Mouse (Mus musculus) myocyte (in vitro differentiated cells): ENCODE measurements around the gene Slx4. TPM values are rescaled to one million over a fixed set of nuclear protein-coding genes. Genes with fewer than 3 reads are reported as not detected.

Experiments used
- H3K27me3 ChIP-seq: one replicate; pipeline ENCODE4 v1.6.1; 2011; ENCODE audit not compliant: control insufficient read depth, insufficient read depth, insufficient read length
- H3K36me3 ChIP-seq: one replicate; pipeline ENCODE4 v1.6.1; 2011; ENCODE audit not compliant: control insufficient read depth, insufficient read depth
- H3K4me2 ChIP-seq: one replicate; pipeline ENCODE4 v1.6.1; 2011; ENCODE audit warnings: low read depth, control low read depth
- H3K4me3 ChIP-seq: one replicate; pipeline ENCODE4 v1.5.1; 2011; ENCODE audit warnings: mild to moderate bottlenecking, control low read depth, moderate library complexity
- H3K79me2 ChIP-seq: one replicate; pipeline ENCODE4 v1.6.1; 2011; ENCODE audit not compliant: control insufficient read depth, insufficient read depth
- H3ac ChIP-seq: one replicate; pipeline ENCODE4 v1.6.1; 2011; ENCODE audit not compliant: control insufficient read depth, insufficient read length
- CEBPB ChIP-seq: IDR thresholded peaks from 2 replicates; pipeline ENCODE4 v1.6.1; 2011; ENCODE audit warnings: mild to moderate bottlenecking, moderate library complexity; ENCODE audit not compliant: poor library complexity, insufficient read depth, severe bottlenecking
- E2F4 ChIP-seq: IDR thresholded peaks from one replicate; pipeline ENCODE4 v1.6.1; 2011; ENCODE audit warnings: mild to moderate bottlenecking, control low read depth, moderate library complexity; ENCODE audit not compliant: insufficient read depth
- MAX ChIP-seq: IDR thresholded peaks from one replicate; pipeline ENCODE4 v1.6.1; 2011; ENCODE audit warnings: low read depth, mild to moderate bottlenecking, control low read depth
- MYOD1 ChIP-seq, 3 experiments: IDR thresholded peaks; one replicate each; pipeline ENCODE4 v1.6.1; 2011; ENCODE audit warnings: control low read depth in 2 of 3, low read depth in 2 of 3, mild to moderate bottlenecking in 2 of 3, moderate library complexity in 1 of 3; ENCODE audit not compliant: insufficient read length in 2 of 3, control insufficient read depth in 1 of 3
- MYOG ChIP-seq, 3 experiments: IDR thresholded peaks; one replicate each; pipeline ENCODE4 v1.6.1; 2011; ENCODE audit warnings: control low read depth in 2 of 3, low read depth in 2 of 3, mild to moderate bottlenecking in 2 of 3; ENCODE audit not compliant: insufficient read length in 2 of 3, control insufficient read depth in 1 of 3, insufficient read depth in 1 of 3
- POLR2A ChIP-seq: IDR thresholded peaks from one replicate; pipeline ENCODE4 v1.6.1; 2011; ENCODE audit warnings: low read depth, mild to moderate bottlenecking, control low read depth, moderate library complexity; ENCODE audit not compliant: insufficient read length
- POLR2AphosphoS2 ChIP-seq: IDR thresholded peaks from one replicate; pipeline ENCODE4 v1.6.1; 2011; ENCODE audit warnings: low read depth, control low read depth; ENCODE audit not compliant: insufficient read length
- REST ChIP-seq: IDR thresholded peaks from one replicate; pipeline ENCODE4 v1.6.1; 2011; ENCODE audit warnings: mild to moderate bottlenecking, control low read depth, moderate library complexity; ENCODE audit not compliant: insufficient read depth, insufficient read length
- SRF ChIP-seq: IDR thresholded peaks from one replicate; pipeline ENCODE4 v1.6.1; 2011; ENCODE audit warnings: low read depth; ENCODE audit not compliant: control insufficient read depth, insufficient read length
- TCF12 ChIP-seq: IDR thresholded peaks from one replicate; pipeline ENCODE4 v1.6.1; 2011; ENCODE audit warnings: mild to moderate bottlenecking, control low read depth; ENCODE audit not compliant: poor library complexity, insufficient read depth, severe bottlenecking
- TCF3 ChIP-seq: IDR thresholded peaks from one replicate; pipeline ENCODE4 v1.6.1; 2011; ENCODE audit warnings: low read depth, control low read depth; ENCODE audit not compliant: insufficient read length
- USF1 ChIP-seq: IDR thresholded peaks from one replicate; pipeline ENCODE4 v1.6.1; 2011; ENCODE audit warnings: low read depth, mild to moderate bottlenecking, control low read depth, moderate library complexity
- polyA plus RNA-seq: library from polyadenylated mRNA; unstranded; fragments of >200 nt; fragmentation: generic; extraction: Trizol; gene quantifications from one replicate; pipeline ENCODE4 v1.2.1, GENCODE M21; 2012; ENCODE audit warnings: missing spikeins

Slx4 gene
- polyA plus RNA-seq, 1 experiment, result 11.9 TPM

GRCm38 (mm10) chr16:4040206-4040605 is 36.6 kb upstream of the Slx4 start:
- no peak overlapping the region for H3K4me2 ChIP-seq
- peaks cover 23% of the 10 kb centered on the region for H3K36me3 ChIP-seq
- no peak overlapping the region for H3K4me3 ChIP-seq
- no peaks in the 10 kb centered on the region for H3K27me3 ChIP-seq
- TF ChIP-seq CEBPB, result no peak
- no peak for TF ChIP-seq E2F4
- no peak for TF ChIP-seq MYOD1 (IDR thresholded peaks at IDR 0.05; ENCODE audit: control insufficient read depth in 1 of 3, insufficient read length in 2 of 3, low read depth in 2 of 3)
- no peak for TF ChIP-seq REST
- TF ChIP-seq POLR2AphosphoS2, result no peak
- TF ChIP-seq POLR2A, result no peak
- TF ChIP-seq MAX, result no peak
- no peak for TF ChIP-seq MYOG (IDR thresholded peaks at IDR 0.05; ENCODE audit: control insufficient read depth in 1 of 3, insufficient read depth in 1 of 3, insufficient read length in 2 of 3, low read depth in 2 of 3)
- TF ChIP-seq TCF12, result no peak
- TF ChIP-seq TCF3, result no peak
- no peak for TF ChIP-seq USF1
- H3ac ChIP-seq, result no peak overlapping the region
- H3K79me2 ChIP-seq, result no peaks in the 10 kb centered on the region

GRCm38 (mm10) chr16:4037690-4038089 is 34.1 kb upstream of the Slx4 start:
- TF ChIP-seq TCF12 (no peak), POLR2AphosphoS2 (no peak), SRF (no peak), USF1 (no peak), POLR2A (no peak), MYOD1 (IDR thresholded peaks at IDR 0.05; ENCODE audit: control insufficient read depth in 1 of 3, insufficient read length in 2 of 3, low read depth in 2 of 3) (no peak), TCF3 (no peak), MAX (no peak), REST (no peak), MYOG (IDR thresholded peaks at IDR 0.05; ENCODE audit: control insufficient read depth in 1 of 3, insufficient read depth in 1 of 3, insufficient read length in 2 of 3, low read depth in 2 of 3) (no peak), CEBPB (no peak), E2F4 (no peak)
- no peak overlapping the region for H3K4me2 ChIP-seq
- H3K79me2 ChIP-seq, result no peaks in the 10 kb centered on the region
- no peak overlapping the region for H3K4me3 ChIP-seq
- H3K36me3 ChIP-seq, result peaks cover 15% of the 10 kb centered on the region
- no peaks in the 10 kb centered on the region for H3K27me3 ChIP-seq
- no peak overlapping the region for H3ac ChIP-seq

GRCm38 (mm10) chr16:4036807-4037206 is 33.2 kb upstream of the Slx4 start, which contains the start of gene Dnase1:
Gene Dnase1, plus strand, starts transcription at chr16:4036942.
- no peaks in the 10 kb centered on the region for H3K79me2 ChIP-seq
- TF ChIP-seq POLR2A (no peak), USF1 (no peak), E2F4 (no peak), MYOG (IDR thresholded peaks at IDR 0.05; ENCODE audit: control insufficient read depth in 1 of 3, insufficient read depth in 1 of 3, insufficient read length in 2 of 3, low read depth in 2 of 3) (no peak), REST (no peak)
- H3K27me3 ChIP-seq, result no peaks in the 10 kb centered on the region
- peaks cover 9% of the 10 kb centered on the region for H3K36me3 ChIP-seq
- no peak within 1 kb of the TSS for H3ac ChIP-seq
- no peak within 1 kb of the TSS for H3K4me2 ChIP-seq
- H3K4me3 ChIP-seq, result no peak within 1 kb of the TSS

DNA sequence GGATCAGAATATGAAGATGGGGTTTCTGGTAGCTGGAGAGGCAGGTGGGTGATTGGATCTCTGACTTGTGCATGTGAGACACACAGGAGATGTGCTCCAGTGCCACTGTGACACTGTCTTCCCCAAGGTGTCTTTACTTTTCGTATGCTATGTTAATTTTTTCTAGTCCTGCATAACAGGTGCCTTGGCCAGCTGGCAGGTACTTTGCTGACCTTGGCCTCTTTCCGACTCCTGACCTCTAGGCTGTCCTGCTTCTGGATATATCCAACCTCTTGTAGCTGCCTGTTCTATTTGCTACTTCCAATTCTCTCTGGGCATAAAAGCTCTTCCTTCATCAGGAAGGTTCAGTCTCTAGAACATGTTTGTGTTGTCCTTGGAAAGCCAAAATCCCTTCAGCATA is 32.0 kb upstream of the Slx4 start:
- TF ChIP-seq POLR2AphosphoS2 (peak; percentile 20), MYOD1 (IDR thresholded peaks at IDR 0.05; ENCODE audit: control insufficient read depth in 1 of 3, insufficient read length in 2 of 3, low read depth in 2 of 3) (no peak)
- Histone ChIP-seq H3K27me3 (no peaks in the 10 kb centered on the region), H3ac (no peak overlapping the region), H3K4me2 (no peak overlapping the region), H3K79me2 (no peaks in the 10 kb centered on the region), H3K36me3 (peaks cover 6% of the 10 kb centered on the region), H3K4me3 (no peak overlapping the region)

DNA sequence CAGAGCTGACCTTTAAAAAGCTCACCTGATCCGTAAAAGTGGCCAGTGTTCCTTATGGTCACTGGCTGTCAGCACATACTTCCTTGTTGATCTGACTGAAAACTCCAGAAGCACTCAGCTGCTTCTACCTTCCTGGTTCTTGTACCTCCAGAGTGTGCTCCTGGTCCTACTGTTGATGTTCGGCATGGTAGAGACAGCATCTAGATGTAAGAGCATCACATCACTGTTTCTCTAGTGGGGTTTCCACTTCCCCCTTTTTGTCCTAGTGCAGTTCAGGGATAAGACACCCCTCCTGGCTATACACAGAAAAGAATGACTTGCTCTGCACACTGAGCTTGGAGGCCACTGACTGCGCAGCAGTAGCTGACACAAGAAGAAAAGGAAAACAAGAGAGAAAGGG is 30.9 kb upstream of the Slx4 start:
- TF ChIP-seq MYOD1 (IDR thresholded peaks at IDR 0.05; ENCODE audit: control insufficient read depth in 1 of 3, insufficient read length in 2 of 3, low read depth in 2 of 3) (no peak), POLR2AphosphoS2 (no peak), POLR2A (no peak), TCF3 (no peak), CEBPB (no peak)
- H3K4me2 ChIP-seq, result no peak overlapping the region
- no peaks in the 10 kb centered on the region for H3K79me2 ChIP-seq
- H3ac ChIP-seq, result no peak overlapping the region
- no peaks in the 10 kb centered on the region for H3K27me3 ChIP-seq
- H3K36me3 ChIP-seq, result no peaks in the 10 kb centered on the region
- H3K4me3 ChIP-seq, result no peak overlapping the region
